Mouse (Mus musculus) intestine, embryonic 14.5 days (tissue): Measurements from ENCODE around the gene Rerg. TPM values are rescaled to one million over a fixed set of nuclear protein-coding genes. Genes with fewer than 3 reads are reported as not detected.

Experiments used
- ATAC-seq: fragments of 200-750 bp; cut with Nextera tagmentation; replicated peaks from 2 replicates; pipeline ENCODE4 v1.8.0; 2017; ENCODE audit warnings: low read depth, moderate number of reproducible peaks, moderate TSS enrichment, moderate library complexity; ENCODE audit not compliant: low FRiP score, low TSS enrichment
- DNase-seq: peaks from one replicate; pipeline ENCODE4 v3.0.0-alpha.2; 2018; ENCODE audit warnings: low spot score
- H3K27ac ChIP-seq: fragments of 300-500 bp; sonication (generic); 2 replicates; pipeline ENCODE4 v1.5.1; 2014; ENCODE audit warnings: low read depth, mild to moderate bottlenecking, control low read depth
- H3K27me3 ChIP-seq: fragments of 300-500 bp; sonication (generic); replicated peaks from 2 replicates; pipeline ENCODE4 v1.6.1; 2014; ENCODE audit warnings: low read length, control low read depth; ENCODE audit not compliant: control insufficient read depth, insufficient read depth
- H3K36me3 ChIP-seq: fragments of 300-500 bp; sonication (generic); 2 replicates; pipeline ENCODE4 v1.6.1; 2014; ENCODE audit warnings: low read length, control low read depth; ENCODE audit not compliant: control insufficient read depth, insufficient read depth
- H3K4me1 ChIP-seq: fragments of 300-500 bp; sonication (generic); replicated peaks from 2 replicates; pipeline ENCODE4 v1.6.1; 2014; ENCODE audit warnings: low read length, control low read depth, mixed read lengths; ENCODE audit not compliant: control insufficient read depth, insufficient read depth
- H3K4me2 ChIP-seq: fragments of 300-500 bp; sonication (generic); 2 replicates; pipeline ENCODE4 v1.6.1; 2014; ENCODE audit warnings: low read length
- H3K4me3 ChIP-seq: fragments of 300-500 bp; sonication (generic); 2 replicates; pipeline ENCODE4 v1.5.1; 2014; ENCODE audit warnings: low read depth, low read length, control low read depth, mixed read lengths
- H3K9ac ChIP-seq: fragments of 300-500 bp; sonication (generic); 2 replicates; pipeline ENCODE4 v1.6.1; 2014; ENCODE audit warnings: mild to moderate bottlenecking, low read length
- H3K9me3 ChIP-seq: fragments of 300-500 bp; sonication (generic); 2 replicates; pipeline ENCODE4 v1.6.1; 2016; ENCODE audit warnings: low read length, control low read depth; ENCODE audit not compliant: control insufficient read depth
- WGBS: fragments of 180-500 bp; shearing (Covaris S2); extraction: QIAGEN DNeasy Blood & Tissue Kit; methylation state at CpG from one replicate; pipeline ENCODE4 v1.1.7; 2014; 5-methylcytosine and 5-hydroxymethylcytosine counted together
- polyA plus RNA-seq: library from polyadenylated mRNA; unstranded; fragments of >200 nt; fragmentation: Nextera tagmentation; extraction: Ambion mirVana; gene quantifications from 2 replicates; pipeline ENCODE4 v1.2.1, GENCODE M21; 2014

Rerg gene
- polyA plus RNA-seq, 1 experiment from 2014 or later: 25.3 TPM

DNA sequence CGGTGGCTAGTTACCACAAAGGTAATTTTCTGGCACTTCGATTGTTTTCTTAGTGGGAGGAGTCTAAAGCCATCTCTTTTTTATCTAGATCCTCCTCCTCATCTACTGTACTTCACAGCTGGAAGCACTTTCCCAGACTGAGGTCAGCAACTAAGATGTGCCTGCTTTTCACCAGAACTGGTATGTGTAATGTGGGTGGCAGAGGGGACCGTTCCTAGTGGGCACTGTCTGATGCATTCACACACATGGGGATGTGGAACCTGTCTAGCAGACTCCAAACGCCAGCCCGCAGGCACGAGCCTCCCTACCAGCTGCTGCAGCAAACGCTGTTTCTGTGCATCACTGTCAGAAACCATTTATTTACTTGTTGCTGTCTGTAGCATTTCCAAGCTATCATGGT, 31.3 kb upstream of the Rerg start:
- DNase-seq (no peak), ATAC-seq (no peak)
- no peaks in the 10 kb centered on the region for H3K36me3 ChIP-seq
- WGBS: 67% methylated on average over 7 of the region's 7 CpGs
- H3K9ac ChIP-seq: no peak overlapping the region
- H3K9me3 ChIP-seq: 0 out of 2 replicates have a peak, but pooled peaks cover 4% of the 10 kb centered on the region
- H3K4me1 ChIP-seq: no peaks in the 10 kb centered on the region
- no peak overlapping the region for H3K4me3 ChIP-seq
- no peaks in the 10 kb centered on the region for H3K27me3 ChIP-seq
- no peak overlapping the region for H3K27ac ChIP-seq
- no peak overlapping the region for H3K4me2 ChIP-seq

GRCm38 (mm10) chr6:137201166-137201565, 30.9 kb upstream of the Rerg start:
- DNase-seq: peak; percentile 12
- Histone ChIP-seq H3K27ac (no peak overlapping the region), H3K4me3 (no peak overlapping the region), H3K9me3 (0 out of 2 replicates have a peak, but pooled peaks cover 4% of the 10 kb centered on the region), H3K36me3 (no peaks in the 10 kb centered on the region), H3K4me1 (no peaks in the 10 kb centered on the region), H3K27me3 (no peaks in the 10 kb centered on the region), H3K9ac (no peak overlapping the region), H3K4me2 (no peak overlapping the region)
- no peak for ATAC-seq
- WGBS: 89% methylated on average over 3 of the region's 3 CpGs

GRCm38 (mm10) chr6:137192063-137192462, 21.8 kb upstream of the Rerg start:
- H3K4me3 ChIP-seq: no peak overlapping the region
- H3K4me1 ChIP-seq: no peaks in the 10 kb centered on the region
- ATAC-seq: no peak
- no peak overlapping the region for H3K9ac ChIP-seq
- no peak overlapping the region for H3K27ac ChIP-seq
- no peaks in the 10 kb centered on the region for H3K9me3 ChIP-seq
- 22% methylated on average over 6 of the region's 6 CpGs for WGBS
- H3K36me3 ChIP-seq: no peaks in the 10 kb centered on the region
- H3K4me2 ChIP-seq: no peak overlapping the region
- H3K27me3 ChIP-seq: no peaks in the 10 kb centered on the region
- no peak for DNase-seq

DNA sequence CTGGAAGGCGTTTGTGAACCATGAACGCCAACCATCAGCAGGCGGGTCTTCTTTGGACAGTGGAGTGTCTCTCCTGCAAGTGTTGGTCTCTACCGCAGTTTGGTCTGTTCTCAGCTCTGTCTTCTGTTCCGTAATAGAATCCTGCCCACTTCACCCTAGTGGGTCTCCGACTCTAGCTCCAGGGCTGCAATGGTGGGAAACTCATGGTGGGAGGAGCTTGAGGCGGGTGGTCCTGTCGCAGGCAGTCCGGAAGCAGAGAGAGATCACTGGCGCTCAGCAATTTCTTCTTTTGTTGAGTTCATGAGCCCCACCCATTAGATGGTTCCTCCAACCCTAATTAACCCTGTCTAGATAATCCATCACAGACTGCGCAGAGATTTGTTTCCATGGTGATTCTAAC, 20.7 kb upstream of the Rerg start:
- H3K9me3 ChIP-seq: no peaks in the 10 kb centered on the region
- DNase-seq (no peak), ATAC-seq (0 out of 2 replicates have a peak, but pooled peaks have one; percentile 27)
- H3K9ac ChIP-seq: no peak overlapping the region
- no peak overlapping the region for H3K4me2 ChIP-seq
- H3K36me3 ChIP-seq: no peaks in the 10 kb centered on the region
- no peak overlapping the region for H3K4me3 ChIP-seq
- H3K27me3 ChIP-seq: no peaks in the 10 kb centered on the region
- WGBS: 91% methylated on average over 11 of the region's 11 CpGs
- no peak overlapping the region for H3K27ac ChIP-seq
- no peaks in the 10 kb centered on the region for H3K4me1 ChIP-seq

- ATAC-seq (no peak), DNase-seq (no peak)
- Histone ChIP-seq H3K36me3 (no peaks in the 10 kb centered on the region), H3K27me3 (no peaks in the 10 kb centered on the region), H3K4me1 (no peaks in the 10 kb centered on the region), H3K4me3 (no peak overlapping the region), H3K9ac (no peak overlapping the region), H3K4me2 (no peak overlapping the region), H3K9me3 (no peaks in the 10 kb centered on the region), H3K27ac (no peak overlapping the region)
- WGBS: 78% methylated on average over 6 of the region's 6 CpGs
These were observed 20.3 kb upstream of the Rerg start for GRCm38 (mm10) chr6:137190577-137190976.

GRCm38 (mm10) chr6:137188375-137188926, 18.2 kb upstream of the Rerg start:
- no peak overlapping the region for H3K27ac ChIP-seq
- 40% methylated on average over 10 of the region's 11 CpGs for WGBS
- H3K9ac ChIP-seq: no peak overlapping the region

GRCm38 (mm10) chr6:137187426-137187825, 17.1 kb upstream of the Rerg start:
- H3K9ac ChIP-seq: no peak overlapping the region
- H3K27me3 ChIP-seq: no peaks in the 10 kb centered on the region
- H3K36me3 ChIP-seq: no peaks in the 10 kb centered on the region
- no peaks in the 10 kb centered on the region for H3K9me3 ChIP-seq
- no peak overlapping the region for H3K4me3 ChIP-seq
- no peak for DNase-seq
- H3K27ac ChIP-seq: no peak overlapping the region
- WGBS: 70% methylated on average over 3 of the region's 3 CpGs
- no peaks in the 10 kb centered on the region for H3K4me1 ChIP-seq
- ATAC-seq: no peak
- H3K4me2 ChIP-seq: no peak overlapping the region

More at GRCm38 (mm10) chr6:137188375-137188926, 18.2 kb upstream of the Rerg start:
- H3K4me2 ChIP-seq: no peak overlapping the region
- H3K27me3 ChIP-seq: no peaks in the 10 kb centered on the region
- H3K4me3 ChIP-seq: no peak overlapping the region
- no peak for DNase-seq
- H3K4me1 ChIP-seq: no peaks in the 10 kb centered on the region
- no peak for ATAC-seq
- no peaks in the 10 kb centered on the region for H3K9me3 ChIP-seq
- H3K36me3 ChIP-seq: no peaks in the 10 kb centered on the region

- WGBS: 62% methylated on average over 6 of the region's 6 CpGs
- Histone ChIP-seq H3K27ac (peak overlapping the region; percentile 18; the same call in 1 of the 2 replicates), H3K9ac (no peak overlapping the region), H3K36me3 (no peaks in the 10 kb centered on the region), H3K4me1 (peaks cover 17% of the 10 kb centered on the region), H3K9me3 (no peaks in the 10 kb centered on the region), H3K4me3 (no peak overlapping the region), H3K4me2 (no peak overlapping the region), H3K27me3 (no peaks in the 10 kb centered on the region)
- ATAC-seq: no peak
- DNase-seq: no peak
These were observed 10.3 kb upstream of the Rerg start for GRCm38 (mm10) chr6:137180636-137181035.

- H3K4me1 ChIP-seq: peaks cover 17% of the 10 kb centered on the region
- ATAC-seq: no peak; the same call in 1 of the 2 replicates
- no peak for DNase-seq
- H3K9me3 ChIP-seq: no peaks in the 10 kb centered on the region
- H3K27me3 ChIP-seq: no peaks in the 10 kb centered on the region
- 23% methylated on average over 8 of the region's 8 CpGs for WGBS
- H3K27ac ChIP-seq: peak overlapping the region; percentile 59; the same call in 1 of the 2 replicates
- H3K4me2 ChIP-seq: no peak overlapping the region
- no peak overlapping the region for H3K9ac ChIP-seq
- H3K36me3 ChIP-seq: no peaks in the 10 kb centered on the region
- no peak overlapping the region for H3K4me3 ChIP-seq
These were observed 9.8 kb upstream of the Rerg start for GRCm38 (mm10) chr6:137180115-137180514.
